Mouse (Mus musculus) limb, embryonic 11.5 days (tissue): ENCODE measurements at regions not wholly inside any gene's neighbourhood (a gene's known extent, or its start where the extent isn't known, plus 50 kb on each side); places are given as distances from the start of the nearest gene placed in this dataset.

Source experiments
- ATAC-seq: fragments of 200-750 bp; cut with Nextera tagmentation; 2 replicates; pipeline ENCODE4 v1.8.0; 2017; ENCODE audit warnings: low read depth; ENCODE audit not compliant: insufficient number of reproducible peaks, low FRiP score, low TSS enrichment
- DNase-seq: peaks from one replicate; pipeline ENCODE4 v3.0.0-alpha.2; 2015; ENCODE audit warnings: low spot score
- H3K27ac ChIP-seq: fragments of 300-500 bp; sonication (generic); replicated peaks from 2 replicates; pipeline ENCODE4 v1.5.1; 2014; ENCODE audit warnings: low read depth, mild to moderate bottlenecking, low read length
- H3K27me3 ChIP-seq: fragments of 300-500 bp; sonication (generic); 2 replicates; pipeline ENCODE4 v1.6.1; 2014; ENCODE audit warnings: mild to moderate bottlenecking, low read length, mixed read lengths; ENCODE audit not compliant: control insufficient read depth, insufficient read depth
- H3K36me3 ChIP-seq: fragments of 300-500 bp; sonication (generic); 2 replicates; pipeline ENCODE4 v1.6.1; 2014; ENCODE audit warnings: mild to moderate bottlenecking, low read length, moderate library complexity, mixed read lengths; ENCODE audit not compliant: control insufficient read depth, insufficient read depth
- H3K4me1 ChIP-seq: fragments of 300-500 bp; sonication (generic); 2 replicates; pipeline ENCODE4 v1.6.1; 2014; ENCODE audit warnings: low read length, mixed read lengths; ENCODE audit not compliant: control insufficient read depth, insufficient read depth
- H3K4me2 ChIP-seq: fragments of 300-500 bp; sonication (generic); 2 replicates; pipeline ENCODE4 v1.6.1; 2014; ENCODE audit warnings: low read depth, mild to moderate bottlenecking, moderate library complexity; ENCODE audit not compliant: severe bottlenecking
- H3K4me3 ChIP-seq: fragments of 300-500 bp; sonication (generic); 2 replicates; pipeline ENCODE4 v1.5.1; 2014; ENCODE audit warnings: low read depth, low read length
- H3K9ac ChIP-seq: fragments of 300-500 bp; sonication (generic); 2 replicates; pipeline ENCODE4 v1.6.1; 2014; ENCODE audit warnings: mild to moderate bottlenecking, low read length
- H3K9me3 ChIP-seq: fragments of 300-500 bp; sonication (generic); 2 replicates; pipeline ENCODE4 v1.6.1; 2016; ENCODE audit warnings: low read length; ENCODE audit not compliant: control insufficient read depth
- WGBS: fragments of 180-500 bp; shearing (Covaris S2); extraction: QIAGEN DNeasy Blood & Tissue Kit; methylation state at CpG from one replicate; pipeline ENCODE4 v1.1.7; 2014; 5-methylcytosine and 5-hydroxymethylcytosine counted together

DNA sequence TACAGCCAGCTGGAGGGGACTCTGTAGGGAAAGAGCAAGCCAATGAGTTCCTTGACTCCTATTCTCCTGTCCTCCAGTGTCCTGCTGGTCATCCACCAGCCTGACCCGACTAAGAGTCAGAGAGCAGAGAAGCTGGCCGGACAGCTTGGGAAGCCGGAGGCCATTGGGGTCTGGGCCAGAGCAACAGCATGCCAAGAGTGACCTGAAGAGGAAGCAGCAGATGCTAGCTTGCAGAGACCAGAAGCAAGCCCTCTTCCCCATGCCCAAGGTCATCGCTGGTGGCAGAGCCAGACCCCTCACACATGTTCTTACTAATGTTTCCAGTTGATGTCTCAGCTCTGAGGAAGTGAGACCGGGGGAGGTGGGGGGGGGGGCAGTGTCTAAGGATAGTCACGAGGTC is 172.7 kb upstream of the Nectin1 start:
- no peaks in the 10 kb centered on the region for H3K36me3 ChIP-seq
- no peak for DNase-seq
- no peak overlapping the region for H3K27ac ChIP-seq
- H3K4me1 ChIP-seq: peaks cover 4% of the 10 kb centered on the region; the same call in 1 of the 2 replicates
- WGBS: 85% methylated on average over 6 of the region's 6 CpGs
- H3K4me3 ChIP-seq: no peak overlapping the region
- ATAC-seq: no peak
- no peak overlapping the region for H3K9ac ChIP-seq
- no peaks in the 10 kb centered on the region for H3K9me3 ChIP-seq
- no peak overlapping the region for H3K4me2 ChIP-seq
- H3K27me3 ChIP-seq: peaks cover 2% of the 10 kb centered on the region; the same call in 1 of the 2 replicates

DNA sequence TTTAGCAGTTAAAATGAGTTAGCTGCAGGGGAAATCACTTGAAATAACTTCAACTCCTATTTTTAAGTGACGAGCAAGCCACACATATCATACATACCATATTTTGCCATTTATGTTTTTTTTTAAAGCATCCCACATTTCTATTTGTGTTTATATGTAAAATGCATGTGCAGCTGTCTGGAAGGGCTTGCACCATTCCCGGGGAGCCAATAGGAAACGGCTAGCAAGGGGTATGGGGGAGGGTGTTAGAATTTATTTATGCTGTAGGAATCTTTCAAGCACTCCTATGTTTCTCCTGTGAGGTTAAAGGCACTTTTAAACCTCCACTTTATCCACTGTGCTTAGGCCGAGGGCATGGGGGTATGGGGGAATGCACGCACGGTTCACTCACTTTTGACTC is 168.1 kb upstream of the Nectin1 start:
- H3K4me3 ChIP-seq: no peak overlapping the region
- H3K4me1 ChIP-seq: no peaks in the 10 kb centered on the region
- H3K9ac ChIP-seq: no peak overlapping the region
- DNase-seq (no peak), ATAC-seq (no peak)
- WGBS: 89% methylated on average over 6 of the region's 6 CpGs
- no peak overlapping the region for H3K4me2 ChIP-seq
- no peaks in the 10 kb centered on the region for H3K36me3 ChIP-seq
- no peaks in the 10 kb centered on the region for H3K9me3 ChIP-seq
- H3K27me3 ChIP-seq: no peaks in the 10 kb centered on the region
- no peak overlapping the region for H3K27ac ChIP-seq

DNA sequence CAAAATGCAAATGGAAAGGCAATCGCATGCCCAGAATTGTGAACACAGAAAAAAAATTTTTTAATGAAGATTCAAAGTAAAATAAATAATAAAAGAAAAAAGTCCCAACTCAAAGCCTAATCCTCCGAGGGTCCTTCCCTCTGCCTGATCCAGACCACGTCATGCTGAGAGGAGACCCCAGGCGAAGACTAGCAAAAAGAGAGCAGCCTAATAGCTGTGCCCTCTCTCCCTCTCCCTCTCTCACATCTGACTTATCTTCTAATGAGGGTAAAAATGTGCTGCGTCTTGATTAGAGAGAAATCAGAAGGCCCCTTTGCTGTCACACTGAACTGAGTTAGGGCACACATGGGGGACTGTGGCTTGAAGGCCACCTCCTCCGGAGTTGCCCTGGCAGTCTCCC is 163.1 kb upstream of the Nectin1 start:
- H3K27me3 ChIP-seq: no peaks in the 10 kb centered on the region
- no peaks in the 10 kb centered on the region for H3K4me1 ChIP-seq
- WGBS: 50% methylated on average over 6 of the region's 6 CpGs
- H3K4me2 ChIP-seq: no peak overlapping the region
- H3K36me3 ChIP-seq: no peaks in the 10 kb centered on the region
- ATAC-seq: no peak
- no peak for DNase-seq
- H3K9me3 ChIP-seq: no peaks in the 10 kb centered on the region
- no peak overlapping the region for H3K9ac ChIP-seq
- H3K27ac ChIP-seq: no peak overlapping the region
- no peak overlapping the region for H3K4me3 ChIP-seq

DNA sequence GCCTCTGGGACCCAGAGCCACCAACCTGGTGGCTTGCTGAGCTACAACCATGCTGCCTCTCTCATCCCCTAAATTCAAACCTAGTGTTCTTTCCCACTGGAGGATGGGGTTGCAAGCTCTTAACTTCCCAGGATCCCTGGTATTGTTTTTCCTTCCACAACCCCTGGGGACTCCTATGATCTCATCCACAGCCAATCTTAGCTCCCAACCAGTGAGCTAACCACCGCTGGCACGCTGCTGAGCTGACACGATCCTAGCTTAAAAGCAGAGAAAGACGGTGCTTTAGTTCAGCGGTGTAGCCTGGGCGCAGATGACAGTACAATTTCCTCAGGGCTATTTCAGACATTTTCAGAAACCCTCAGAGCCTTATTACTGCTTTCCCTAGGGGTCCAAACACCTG is 158.2 kb upstream of the Nectin1 start:
- no peaks in the 10 kb centered on the region for H3K4me1 ChIP-seq
- H3K9me3 ChIP-seq: no peaks in the 10 kb centered on the region
- ATAC-seq (no peak), DNase-seq (no peak)
- no peak overlapping the region for H3K9ac ChIP-seq
- no peaks in the 10 kb centered on the region for H3K27me3 ChIP-seq
- WGBS: 85% methylated on average over 6 of the region's 6 CpGs
- H3K4me3 ChIP-seq: no peak overlapping the region
- no peak overlapping the region for H3K4me2 ChIP-seq
- no peak overlapping the region for H3K27ac ChIP-seq
- no peaks in the 10 kb centered on the region for H3K36me3 ChIP-seq

DNA sequence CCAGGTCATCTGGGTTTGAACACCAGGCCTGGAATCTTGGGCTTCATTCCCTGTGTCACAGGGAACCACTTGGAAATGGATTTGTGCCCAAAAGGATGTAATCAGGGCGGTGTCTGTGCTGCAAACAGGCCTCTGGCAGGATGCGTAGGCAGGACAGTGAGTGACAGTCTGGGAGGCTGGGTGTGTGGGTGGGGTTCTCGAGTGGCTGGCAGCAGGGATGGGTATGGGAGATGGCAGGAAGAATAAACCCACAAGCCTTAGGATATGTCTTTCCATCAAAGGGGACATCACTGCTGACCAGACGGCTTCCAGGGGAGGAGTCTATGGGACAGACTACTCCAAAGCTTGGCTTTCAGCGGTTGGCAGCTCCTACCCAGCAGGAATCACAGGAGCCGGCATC is 150.5 kb upstream of the Nectin1 start:
- 79% methylated on average over 6 of the region's 6 CpGs for WGBS
- no peak overlapping the region for H3K4me2 ChIP-seq
- ATAC-seq: no peak

DNA sequence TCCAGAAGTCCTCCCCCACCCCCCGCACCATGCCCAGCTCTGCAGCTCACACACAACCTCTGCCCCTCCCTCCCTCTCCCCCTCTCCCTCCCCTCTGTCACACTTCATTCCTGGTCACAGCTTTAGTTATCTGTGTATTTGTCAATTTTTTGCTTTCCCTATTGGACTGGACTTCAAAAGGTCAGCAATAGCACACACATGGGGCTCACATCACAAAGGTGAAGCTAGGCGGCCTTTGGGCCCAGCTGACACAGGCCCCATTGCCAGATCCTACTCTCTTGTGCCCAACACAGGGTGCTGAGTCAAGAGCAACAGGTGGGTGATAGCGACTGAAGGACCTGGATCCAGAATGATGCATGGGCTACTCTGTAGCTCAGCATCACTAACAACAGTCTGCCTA is 149.0 kb upstream of the Nectin1 start:
- Histone ChIP-seq H3K4me2 (no peak overlapping the region), H3K36me3 (no peaks in the 10 kb centered on the region), H3K9me3 (no peaks in the 10 kb centered on the region), H3K9ac (no peak overlapping the region), H3K27ac (no peak overlapping the region), H3K27me3 (no peaks in the 10 kb centered on the region), H3K4me3 (no peak overlapping the region), H3K4me1 (no peaks in the 10 kb centered on the region)
- DNase-seq (no peak), ATAC-seq (no peak)
- WGBS: 73% methylated on average over 3 of the region's 3 CpGs

More for the DNA sequence above, 150.5 kb upstream of the Nectin1 start:
- Histone ChIP-seq H3K4me1 (no peaks in the 10 kb centered on the region), H3K9ac (no peak overlapping the region), H3K27me3 (no peaks in the 10 kb centered on the region), H3K36me3 (no peaks in the 10 kb centered on the region), H3K27ac (no peak overlapping the region), H3K9me3 (no peaks in the 10 kb centered on the region), H3K4me3 (no peak overlapping the region)
- DNase-seq: no peak

DNA sequence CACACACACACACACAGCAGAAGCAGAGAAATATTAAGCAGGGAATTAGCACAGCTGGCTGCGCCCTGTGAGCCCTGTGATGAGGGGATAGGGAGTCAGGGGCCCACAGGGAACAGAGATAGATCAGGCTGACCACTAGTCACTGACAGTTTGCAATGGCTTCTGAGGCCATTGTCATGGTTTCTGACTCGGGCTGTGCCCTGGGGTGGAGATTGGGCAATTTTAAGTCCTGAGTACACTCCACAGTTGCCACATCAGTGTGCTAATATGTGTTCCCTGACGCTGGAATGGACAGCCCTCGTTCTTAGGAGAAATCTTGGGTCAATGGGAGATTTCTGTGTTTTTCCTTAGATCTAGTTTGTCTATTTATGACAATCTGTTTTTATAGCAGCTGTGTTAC is 148.3 kb upstream of the Nectin1 start:
- 71% methylated on average over 4 of the region's 4 CpGs for WGBS
- no peak for ATAC-seq
- Histone ChIP-seq H3K27me3 (no peaks in the 10 kb centered on the region), H3K36me3 (no peaks in the 10 kb centered on the region), H3K4me1 (no peaks in the 10 kb centered on the region), H3K27ac (no peak overlapping the region), H3K9ac (no peak overlapping the region), H3K4me2 (no peak overlapping the region), H3K9me3 (no peaks in the 10 kb centered on the region), H3K4me3 (no peak overlapping the region)
- no peak for DNase-seq

DNA sequence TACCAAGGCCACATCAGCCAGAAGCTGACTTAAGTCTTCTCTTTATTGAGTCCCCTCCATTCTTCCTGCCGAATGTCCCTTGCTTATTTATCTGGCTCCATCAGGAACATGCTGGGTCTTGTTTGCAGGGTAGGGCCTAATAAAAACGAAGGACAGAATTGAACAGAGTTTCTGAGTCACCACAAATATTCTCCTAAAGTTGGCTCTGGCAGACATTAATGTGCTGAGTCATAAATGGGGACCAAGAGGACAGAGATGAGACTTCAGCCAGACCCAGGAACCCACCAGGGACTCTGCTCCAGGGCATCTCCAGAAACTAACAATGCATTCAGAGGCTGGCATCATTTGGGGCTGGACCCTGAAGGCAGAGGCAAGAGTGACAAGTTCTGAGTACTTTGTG is 143.4 kb upstream of the Nectin1 start:
- Histone ChIP-seq H3K4me2 (no peak overlapping the region), H3K9ac (no peak overlapping the region), H3K4me1 (no peaks in the 10 kb centered on the region), H3K9me3 (no peaks in the 10 kb centered on the region), H3K27ac (no peak overlapping the region), H3K4me3 (no peak overlapping the region), H3K36me3 (no peaks in the 10 kb centered on the region), H3K27me3 (no peaks in the 10 kb centered on the region)
- ATAC-seq: no peak
- whole genome bisulfite sequencing: 69% methylated on average over 2 of the region's 2 CpGs
- no peak for DNase-seq

DNA sequence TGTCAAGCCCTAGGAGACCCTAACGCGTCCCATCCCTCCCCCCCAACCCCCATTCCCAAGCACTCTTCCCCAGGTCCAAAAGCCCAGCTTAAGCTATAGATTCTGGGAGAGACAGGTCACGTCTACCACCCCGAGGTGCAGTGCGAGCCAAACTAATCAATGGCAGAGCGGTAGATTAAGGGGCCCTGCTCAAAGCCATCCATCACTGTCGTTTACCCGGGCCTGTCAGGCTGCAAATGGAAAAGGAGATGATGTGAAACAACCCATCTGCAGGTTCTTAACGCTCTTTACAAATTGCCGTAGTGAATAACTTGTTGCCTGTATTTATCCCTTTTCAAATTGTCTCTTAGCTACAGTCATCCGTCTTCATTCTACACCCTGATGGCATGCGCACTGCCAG is 126.2 kb upstream of the Nectin1 start:
- ATAC-seq: no peak

More for the DNA sequence above, 126.2 kb upstream of the Nectin1 start:
- no peak overlapping the region for H3K4me2 ChIP-seq
- H3K4me1 ChIP-seq: no peaks in the 10 kb centered on the region
- H3K27ac ChIP-seq: no peak overlapping the region
- H3K9ac ChIP-seq: no peak overlapping the region
- H3K36me3 ChIP-seq: no peaks in the 10 kb centered on the region
- no peak overlapping the region for H3K4me3 ChIP-seq
- DNase-seq: no peak
- no peaks in the 10 kb centered on the region for H3K9me3 ChIP-seq
- WGBS: 12% methylated on average over 12 of the region's 12 CpGs
- H3K27me3 ChIP-seq: no peaks in the 10 kb centered on the region
